Mouse (Mus musculus) MEL (cell line): Measurements from ENCODE around the gene BC052040. TPM values are rescaled to one million over a fixed set of nuclear protein-coding genes. Genes with fewer than 3 reads are reported as not detected.

ENCODE experiments used
- DNase-seq: peaks from one replicate; pipeline ENCODE4 v3.0.0; 2011; ENCODE audit warnings: low read depth, low spot score
- H3K27ac ChIP-seq: 2 replicates; pipeline ENCODE4 v1.5.1; 2012; ENCODE audit warnings: low read depth, mild to moderate bottlenecking, control low read depth, low read length, moderate library complexity; ENCODE audit not compliant: control insufficient read depth
- H3K27me3 ChIP-seq, 2 experiments: fragments of 150-350 bp in 1 of 2; sonication (generic) in 1 of 2; 2 replicates each; pipeline ENCODE4 v1.6.1; 2012; ENCODE audit warnings: low read length in 2 of 2, mild to moderate bottlenecking in 2 of 2, improper control_type of control experiment in 1 of 2, moderate library complexity in 1 of 2; ENCODE audit not compliant: insufficient read depth in 2 of 2, control insufficient read depth in 1 of 2
- H3K36me3 ChIP-seq, 2 experiments: 2 replicates each; pipeline ENCODE4 v1.6.1; 2012 to 2014; ENCODE audit warnings: low read length in 2 of 2, improper control_type of control experiment in 1 of 2, inconsistent platforms in 1 of 2, mild to moderate bottlenecking in 1 of 2; ENCODE audit not compliant: insufficient read depth in 2 of 2, control insufficient read depth in 1 of 2
- H3K4me1 ChIP-seq, 2 experiments: fragments of 150-350 bp in 1 of 2; sonication (generic) in 1 of 2; 2 replicates each; pipeline ENCODE4 v1.6.1; 2012; ENCODE audit warnings: low read length in 2 of 2, improper control_type of control experiment in 1 of 2, mild to moderate bottlenecking in 1 of 2; ENCODE audit not compliant: insufficient read depth in 2 of 2, control insufficient read depth in 1 of 2
- H3K4me3 ChIP-seq, 2 experiments: fragments of 150-350 bp in 1 of 2; sonication (generic) in 1 of 2; 2 replicates each; pipeline ENCODE4 v1.5.1; 2012; ENCODE audit warnings: low read depth in 2 of 2, low read length in 2 of 2, mild to moderate bottlenecking in 2 of 2, moderate library complexity in 2 of 2, control low read depth in 1 of 2, improper control_type of control experiment in 1 of 2; ENCODE audit not compliant: control insufficient read depth in 1 of 2, insufficient read depth in 1 of 2
- H3K79me2 ChIP-seq: 2 replicates; pipeline ENCODE4 v1.6.1; 2012; ENCODE audit warnings: mild to moderate bottlenecking, low read length, moderate library complexity; ENCODE audit not compliant: control insufficient read depth, poor library complexity, insufficient read depth
- H3K9ac ChIP-seq: 2 replicates; pipeline ENCODE4 v1.6.1; 2012; ENCODE audit warnings: low read depth, mild to moderate bottlenecking, control low read depth, low read length, moderate library complexity; ENCODE audit not compliant: control insufficient read depth, poor library complexity, severe bottlenecking
- H3K9me3 ChIP-seq: fragments of 150-350 bp; sonication (generic); replicated peaks from 2 replicates; pipeline ENCODE4 v1.6.1; 2012; ENCODE audit warnings: mild to moderate bottlenecking, low read length, improper control_type of control experiment, moderate library complexity; ENCODE audit not compliant: insufficient read depth
- BHLHE40 ChIP-seq: IDR thresholded peaks from 2 replicates; pipeline ENCODE4 v1.6.1; 2012; ENCODE audit warnings: low read depth, mild to moderate bottlenecking, inconsistent platforms, low read length, improper control_type of control experiment, borderline replicate concordance
- CHD1 ChIP-seq: IDR thresholded peaks from 2 replicates; pipeline ENCODE4 v1.6.1; 2012; ENCODE audit warnings: low read depth, mild to moderate bottlenecking, inconsistent platforms, low read length, improper control_type of control experiment
- E2F4 ChIP-seq: IDR thresholded peaks from 2 replicates; pipeline ENCODE4 v1.6.1; 2011; ENCODE audit warnings: low read depth, low read length, improper control_type of control experiment, borderline replicate concordance
- ELF1 ChIP-seq: IDR thresholded peaks from 2 replicates; pipeline ENCODE4 v1.6.1; 2014; ENCODE audit warnings: low read depth, mild to moderate bottlenecking, inconsistent platforms, low read length, improper control_type of control experiment, moderate library complexity
- EP300 ChIP-seq, 2 experiments: IDR thresholded peaks; 2 replicates each; pipeline ENCODE4 v1.6.1; 2011; ENCODE audit warnings: improper control_type of control experiment in 2 of 2, low read length in 2 of 2, low read depth in 1 of 2, mild to moderate bottlenecking in 1 of 2
- GABPA ChIP-seq: IDR thresholded peaks from 2 replicates; pipeline ENCODE4 v1.6.1; 2012; ENCODE audit warnings: low read depth, mild to moderate bottlenecking, inconsistent platforms, low read length, improper control_type of control experiment, moderate library complexity
- GATA1 ChIP-seq: IDR thresholded peaks from 2 replicates; pipeline ENCODE4 v1.6.1; 2011; ENCODE audit warnings: low read depth, low read length, improper control_type of control experiment
- HCFC1 ChIP-seq: IDR thresholded peaks from 2 replicates; pipeline ENCODE4 v1.6.1; 2012; ENCODE audit warnings: low read depth, mild to moderate bottlenecking, inconsistent platforms, low read length, improper control_type of control experiment, moderate library complexity
- JUND ChIP-seq: IDR thresholded peaks from 2 replicates; pipeline ENCODE4 v1.6.1; 2011; ENCODE audit warnings: low read depth, mild to moderate bottlenecking, improper control_type of control experiment, low read length
- MXI1 ChIP-seq: IDR thresholded peaks from 2 replicates; pipeline ENCODE4 v1.6.1; 2011; ENCODE audit warnings: mild to moderate bottlenecking, low read depth, low read length, improper control_type of control experiment
- MYB ChIP-seq: IDR thresholded peaks from 2 replicates; pipeline ENCODE4 v1.6.1; 2011; ENCODE audit warnings: mild to moderate bottlenecking, low read depth, low read length, improper control_type of control experiment
- MYC ChIP-seq: IDR thresholded peaks from 2 replicates; pipeline ENCODE4 v1.6.1; 2011; ENCODE audit warnings: low read depth, mild to moderate bottlenecking, low read length, improper control_type of control experiment, moderate library complexity
- NELFE ChIP-seq: IDR thresholded peaks from 2 replicates; pipeline ENCODE4 v1.6.1; 2011; ENCODE audit warnings: low read depth, low read length, improper control_type of control experiment
- NRF1 ChIP-seq: IDR thresholded peaks from 2 replicates; pipeline ENCODE4 v1.6.1; 2014; ENCODE audit warnings: low read depth, mild to moderate bottlenecking, inconsistent platforms, low read length, improper control_type of control experiment, moderate library complexity; ENCODE audit not compliant: poor library complexity, insufficient read depth, severe bottlenecking
- POLR2A ChIP-seq, 2 experiments: IDR thresholded peaks; 2 replicates each; pipeline ENCODE4 v1.6.1; 2011 to 2012; ENCODE audit warnings: low read length in 2 of 2, mild to moderate bottlenecking in 2 of 2, control low read depth in 1 of 2, improper control_type of control experiment in 1 of 2, low read depth in 1 of 2, moderate library complexity in 1 of 2; ENCODE audit not compliant: control insufficient read depth in 1 of 2, insufficient read depth in 1 of 2, poor library complexity in 1 of 2
- POLR2AphosphoS5 ChIP-seq: IDR thresholded peaks from 2 replicates; pipeline ENCODE4 v1.6.1; 2012; ENCODE audit warnings: low read depth, borderline replicate concordance, mild to moderate bottlenecking, inconsistent platforms, low read length, moderate library complexity, mixed read lengths
- RAD21 ChIP-seq: IDR thresholded peaks from 2 replicates; pipeline ENCODE4 v1.6.1; 2011; ENCODE audit warnings: mild to moderate bottlenecking, low read depth, low read length, improper control_type of control experiment
- RCOR1 ChIP-seq: IDR thresholded peaks from 2 replicates; pipeline ENCODE4 v1.6.1; 2012; ENCODE audit warnings: low read depth, mild to moderate bottlenecking, inconsistent platforms, low read length, improper control_type of control experiment
- SIN3A ChIP-seq: IDR thresholded peaks from 2 replicates; pipeline ENCODE4 v1.6.1; 2012; ENCODE audit warnings: low read length, improper control_type of control experiment, inconsistent platforms
- TBP ChIP-seq: IDR thresholded peaks from 2 replicates; pipeline ENCODE4 v1.8.0; 2011; ENCODE audit warnings: low read depth, low read length, improper control_type of control experiment
- TCF12 ChIP-seq: IDR thresholded peaks from 2 replicates; pipeline ENCODE4 v1.6.1; 2014; ENCODE audit warnings: low read depth, mild to moderate bottlenecking, inconsistent platforms, low read length, improper control_type of control experiment, moderate library complexity
- USF2 ChIP-seq, 2 experiments: IDR thresholded peaks; 2 replicates each; pipeline ENCODE4 v1.6.1; 2011 to 2012; ENCODE audit warnings: improper control_type of control experiment in 2 of 2, low read length in 2 of 2, borderline replicate concordance in 1 of 2, inconsistent platforms in 1 of 2, low read depth in 1 of 2, mild to moderate bottlenecking in 1 of 2; ENCODE audit not compliant: insufficient read depth in 1 of 2
- ZC3H11A ChIP-seq: IDR thresholded peaks from 2 replicates; pipeline ENCODE4 v1.6.1; 2012; ENCODE audit warnings: low read depth, mild to moderate bottlenecking, inconsistent platforms, low read length, improper control_type of control experiment
- ZKSCAN1 ChIP-seq: IDR thresholded peaks from 2 replicates; pipeline ENCODE4 v1.6.1; 2012; ENCODE audit warnings: low read depth, mild to moderate bottlenecking, inconsistent platforms, low read length, improper control_type of control experiment, moderate library complexity
- polyA plus RNA-seq, 2 experiments: library from polyadenylated mRNA; stranded (reverse) in 1 of 2; unstranded in 1 of 2; fragments of >175 nt in 1 of 2; fragments of >200 nt in 1 of 2; gene quantifications; 2 replicates each; pipeline versions ENCODE4 v1.2.1 to v1.2.4; 2012; ENCODE audit warnings: low replicate concordance in 2 of 2, low read depth in 1 of 2; ENCODE audit not compliant: insufficient read length in 2 of 2, insufficient read depth in 1 of 2, missing spikeins in 1 of 2
- total RNA-seq: library from RNA; depleted of rRNA; stranded (reverse); fragments of 300-350 nt; gene quantifications from 2 replicates; pipeline ENCODE4 v1.2.3, GENCODE M21; 2012

BC052040 gene
- total and polyA plus RNA-seq, 3 experiments, result 5.3 to 18.2 TPM; not detected in 1

DNA sequence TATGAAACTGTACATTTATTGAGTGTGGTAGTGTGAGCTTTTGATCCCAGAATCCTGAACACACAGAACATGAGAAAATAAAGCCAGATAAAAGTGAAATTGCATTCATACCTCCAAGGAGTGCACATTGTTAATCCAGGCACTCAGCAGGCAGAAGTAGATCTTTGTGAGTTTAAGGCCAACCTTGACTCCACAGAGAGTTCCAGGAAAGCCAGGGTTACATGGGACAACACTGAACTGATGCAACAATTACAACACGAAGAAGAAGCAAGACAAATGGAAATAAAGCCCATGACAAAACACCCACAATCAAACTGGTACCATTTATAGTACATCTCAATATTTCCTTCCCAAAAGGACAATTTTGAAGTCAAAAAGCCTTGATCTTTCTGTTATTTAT lies 9.5 kb upstream of the BC052040 start:
- Histone ChIP-seq H3K4me1 (no peaks in the 10 kb centered on the region), H3K36me3 (no peaks in the 10 kb centered on the region), H3K9me3 (no peaks in the 10 kb centered on the region), H3K27ac (no peak overlapping the region), H3K4me3 (no peak overlapping the region), H3K9ac (no peak overlapping the region), H3K27me3 (peaks cover 0 to 2% of the 10 kb centered on the region in 2 experiments; a peak in 1 of 4 replicates), H3K79me2 (no peaks in the 10 kb centered on the region)
- no peak for DNase-seq
- no peak for TF ChIP-seq ELF1
- no peak for TF ChIP-seq SIN3A
- TF ChIP-seq NRF1, result no peak
- TF ChIP-seq JUND, result no peak
- no peak for TF ChIP-seq EP300 (IDR thresholded peaks at IDR 0.05; ENCODE audit: low read depth in 1 of 2, low read length in 2 of 2)
- TF ChIP-seq POLR2AphosphoS5, result no peak
- TF ChIP-seq GATA1, result no peak

DNA sequence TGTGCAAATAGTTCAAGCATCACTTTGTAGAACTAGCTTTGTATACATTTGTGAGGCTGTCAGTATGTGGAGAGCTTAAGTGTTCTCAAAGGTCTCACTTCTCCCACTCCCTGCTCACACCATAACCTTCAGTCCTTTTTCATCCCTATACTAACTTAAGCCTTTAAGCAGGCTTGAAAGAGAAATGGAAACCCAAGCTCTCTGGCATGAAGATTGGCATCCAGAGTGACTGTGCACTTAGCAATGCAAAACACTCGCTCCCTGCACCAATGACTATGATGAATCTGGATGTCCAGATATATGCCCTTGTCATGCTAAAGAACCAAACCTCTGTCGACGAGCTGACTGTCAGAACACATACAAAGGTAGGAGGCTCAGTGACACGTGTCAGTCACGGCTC lies 6.7 kb upstream of the BC052040 start:
- H3K4me1 ChIP-seq, result no peaks in the 10 kb centered on the region
- H3K9ac ChIP-seq, result no peak overlapping the region
- H3K36me3 ChIP-seq, result no peaks in the 10 kb centered on the region
- H3K4me3 ChIP-seq, result no peak overlapping the region
- no peak for DNase-seq
- H3K27ac ChIP-seq, result no peak overlapping the region
- no peaks in the 10 kb centered on the region for H3K9me3 ChIP-seq
- H3K79me2 ChIP-seq, result no peaks in the 10 kb centered on the region
- no peak for TF ChIP-seq CHD1
- TF ChIP-seq TBP, result no peak
- TF ChIP-seq JUND, result no peak
- no peak for TF ChIP-seq TCF12
- no peak for TF ChIP-seq MXI1
- TF ChIP-seq GABPA, result no peak
- no peak for TF ChIP-seq HCFC1
- no peak for TF ChIP-seq MYC
- TF ChIP-seq RAD21, result no peak
- TF ChIP-seq MYB, result no peak
- no peak for TF ChIP-seq NELFE
- no peak for TF ChIP-seq RCOR1
- TF ChIP-seq BHLHE40, result no peak
- TF ChIP-seq ZC3H11A, result no peak
- TF ChIP-seq POLR2A (IDR thresholded peaks at IDR 0.05; ENCODE audit: control insufficient read depth in 1 of 2, insufficient read depth in 1 of 2, low read depth in 1 of 2, low read length in 2 of 2, poor library complexity in 1 of 2), result no peak
- no peak for TF ChIP-seq USF2 (IDR thresholded peaks at IDR 0.05; ENCODE audit: borderline replicate concordance in 1 of 2, insufficient read depth in 1 of 2, low read depth in 1 of 2, low read length in 2 of 2)
- no peak for TF ChIP-seq ZKSCAN1
- no peak for TF ChIP-seq E2F4
- TF ChIP-seq, all 39 proteins: peak for 0
- peaks cover 0 to 2% of the 10 kb centered on the region in 2 experiments; a peak in 1 of 4 replicates for H3K27me3 ChIP-seq
